Mouse (Mus musculus) gastrocnemius, postnatal 14 days (tissue): Measurements from ENCODE around the gene Sec14l2. TPM values are rescaled to one million over a fixed set of nuclear protein-coding genes. Genes with fewer than 3 reads are reported as not detected.
"Not testable (repeated sequence)": the region's sequence is repeated elsewhere in the genome, so short reads cannot be mapped to it uniquely, and the experiment has no call there.

Experiments
- DNase-seq: peaks from one replicate; pipeline ENCODE4 v3.0.0; 2021; ENCODE audit warnings: mixed read lengths
- intact Hi-C: fragments of 180-260 bp; cut with DNase I; formaldehyde crosslinking; loops from one replicate; pipeline ENCODE4 v1.15.1; 2025; ENCODE audit warnings: low total_unique reads
- total RNA-seq, 2 experiments: library from RNA; stranded (reverse); gene quantifications; 2 replicates each; pipeline ENCODE4 v1.2.3; 2021

Sec14l2 gene
- total RNA-seq, 2 experiments from 2014 or later: 0.95 to 0.96 TPM

DNA sequence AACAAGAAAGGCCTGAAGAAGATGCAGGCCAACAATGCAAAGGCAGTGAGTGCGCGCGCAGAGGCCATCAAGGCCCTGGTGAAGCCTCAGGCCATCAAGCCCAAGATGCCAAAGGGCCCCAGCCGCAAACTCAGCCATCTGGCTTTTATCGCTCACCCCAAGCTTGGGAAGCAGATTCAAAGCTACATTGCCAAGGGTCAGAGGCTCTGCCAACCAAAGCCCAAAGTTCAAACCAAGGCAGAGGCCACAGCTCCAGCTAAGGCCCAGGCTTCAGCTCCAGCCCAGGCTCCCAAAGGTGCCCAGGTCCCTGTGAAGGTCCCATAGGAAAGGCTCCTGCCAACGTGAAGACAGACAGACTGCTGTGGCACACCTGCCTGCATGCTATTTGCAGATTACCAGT, 15.3 kb downstream of the Sec14l2 start:
- DNase-seq, intact Hi-C loops: not testable (repeated sequence)

DNA sequence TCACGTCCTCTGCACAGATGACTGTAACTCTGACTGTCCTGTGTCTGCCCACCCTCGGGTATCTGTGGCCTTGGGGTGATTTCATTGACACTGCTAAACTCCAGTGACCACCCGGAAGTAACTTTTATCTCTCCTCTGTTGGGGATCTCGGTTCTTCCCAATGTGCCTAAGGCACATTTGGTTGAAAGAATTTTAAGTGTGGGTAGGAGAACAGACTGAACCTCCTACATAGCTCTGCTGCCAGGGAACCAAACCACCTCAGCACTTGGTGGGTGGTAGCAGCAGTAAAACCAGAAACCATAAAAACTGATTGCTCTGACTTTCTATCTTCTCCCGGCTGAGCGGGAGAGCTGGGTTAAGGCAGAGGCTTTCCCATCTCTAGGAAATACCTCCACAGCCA, 17.8 kb downstream of the Sec14l2 start:
- intact Hi-C loops: no loop called here
- DNase-seq: no peak

DNA sequence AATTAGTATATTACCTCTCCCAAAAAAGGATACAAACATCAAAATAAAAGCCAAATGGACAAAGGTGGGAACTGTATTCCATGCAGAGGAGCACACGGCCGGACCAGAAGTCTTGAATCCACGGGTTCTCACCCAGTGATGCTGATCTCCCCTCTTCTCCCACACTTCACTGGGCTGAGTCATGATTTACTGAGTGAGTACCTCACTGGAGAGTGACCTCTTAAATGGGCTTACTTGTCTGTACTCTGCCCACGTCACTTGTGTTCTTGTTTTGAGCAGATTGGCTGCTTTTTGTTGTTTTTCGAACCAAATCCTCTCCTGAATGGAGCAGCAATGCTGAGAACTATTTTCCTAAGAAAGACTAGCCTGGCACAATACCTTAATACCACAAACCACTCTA, 18.2 kb downstream of the Sec14l2 start:
- intact Hi-C loops: no loop called here
- no peak for DNase-seq

DNA sequence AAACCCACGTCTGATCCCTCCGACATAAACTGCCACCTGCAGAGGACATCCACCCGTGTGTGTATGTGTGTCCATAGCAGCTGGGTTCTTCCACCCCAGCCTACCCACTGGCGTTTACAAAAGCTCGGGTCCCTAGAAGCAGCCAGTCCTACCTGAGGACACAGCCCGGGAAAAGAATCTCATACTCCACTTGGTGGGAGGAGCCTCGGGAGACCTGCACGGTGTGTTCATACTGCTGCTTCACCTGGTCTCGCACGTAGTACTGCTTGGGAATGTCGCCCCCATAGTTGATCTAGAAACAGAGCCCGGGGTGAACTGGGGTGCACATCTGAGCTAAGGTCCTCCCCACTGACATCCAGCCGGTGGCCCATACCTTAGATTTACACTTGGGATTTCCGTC, 19.7 kb downstream of the Sec14l2 start:
- intact Hi-C loops: no loop called here
- no peak for DNase-seq

DNA sequence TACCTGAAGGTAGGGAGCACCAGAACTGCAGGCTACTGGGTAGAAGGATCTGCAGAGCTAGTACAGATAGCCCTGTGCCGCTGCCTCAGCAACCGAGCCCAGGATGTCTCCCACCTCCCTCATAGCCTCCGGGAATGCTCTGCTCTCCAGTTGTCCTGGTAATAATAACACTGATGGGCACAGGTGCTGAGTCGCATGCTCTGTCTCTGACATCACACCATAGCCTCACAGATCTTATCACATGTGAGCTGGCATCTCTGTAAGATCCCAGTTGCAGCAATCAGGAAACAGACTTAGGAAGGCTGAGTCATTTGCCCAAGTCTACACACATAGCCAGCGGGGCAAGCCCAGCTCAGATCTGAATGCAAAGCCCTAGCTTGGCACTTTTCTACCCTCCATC, 21.4 kb downstream of the Sec14l2 start:
- intact Hi-C loops: no loop called here
- DNase-seq: no peak

DNA sequence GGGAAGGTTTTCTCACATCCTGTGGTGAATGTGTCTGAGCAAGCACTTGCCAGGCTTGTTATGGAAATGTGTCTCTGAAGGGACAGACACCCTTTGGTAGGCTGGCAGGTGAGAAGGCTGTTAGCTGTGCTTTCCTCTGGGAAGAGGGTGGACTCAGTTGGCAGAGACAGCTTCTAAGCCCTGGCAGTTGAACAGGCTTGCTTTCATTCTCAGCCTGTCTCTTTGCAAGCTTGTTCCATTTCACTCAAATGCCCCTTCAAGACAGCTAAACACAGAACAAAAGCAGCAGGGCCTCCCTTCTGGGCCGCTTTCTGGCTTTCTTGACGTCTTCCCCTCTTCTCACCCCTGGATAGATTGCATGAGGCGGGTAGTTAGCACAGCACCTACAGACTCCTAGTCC, 23.8 kb downstream of the Sec14l2 start:
- intact Hi-C loops: no loop called here
- DNase-seq: no peak

DNA sequence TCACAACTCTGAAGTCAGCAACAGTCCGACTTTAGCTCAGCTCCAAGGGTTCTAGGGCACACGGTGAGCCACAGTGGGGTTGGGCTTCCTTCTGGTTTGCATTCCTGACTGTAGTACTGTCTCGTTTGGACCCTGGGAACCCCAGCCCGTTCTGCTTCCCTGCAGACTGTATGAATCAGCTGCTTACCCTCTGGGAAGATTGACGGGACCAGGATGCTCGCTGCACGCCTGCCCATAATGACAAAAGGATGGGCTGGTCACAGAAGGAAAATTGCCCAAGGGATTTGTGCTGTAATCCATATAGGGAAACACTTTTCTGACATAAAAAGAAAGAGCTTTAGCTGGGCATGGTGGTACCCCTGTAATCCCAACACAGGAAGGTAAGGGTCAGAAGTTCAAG, 24.4 kb downstream of the Sec14l2 start:
- no peak for DNase-seq
- intact Hi-C loops: no loop called here

DNA sequence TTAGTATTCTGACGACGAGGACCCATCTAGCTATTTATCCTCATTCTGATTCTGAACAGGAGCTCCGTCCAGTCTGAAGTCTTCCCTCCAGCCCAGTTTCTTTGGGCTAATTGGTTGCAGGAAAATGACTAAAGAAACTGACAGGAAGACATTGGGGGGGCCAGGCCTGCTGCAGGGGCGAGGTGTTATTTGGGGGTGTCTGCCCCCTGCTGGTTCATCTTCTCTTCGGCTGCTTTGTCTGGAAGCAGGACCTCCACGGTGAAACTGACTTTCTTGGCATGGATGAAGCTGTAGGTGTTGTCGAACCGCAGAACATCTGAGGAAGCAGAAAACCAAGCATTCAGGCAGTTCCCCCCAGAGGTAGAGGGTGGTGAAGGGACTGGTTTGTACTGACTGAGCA, 25.1 kb downstream of the Sec14l2 start:
- DNase-seq: no peak
- intact Hi-C loops: no loop called here

DNA sequence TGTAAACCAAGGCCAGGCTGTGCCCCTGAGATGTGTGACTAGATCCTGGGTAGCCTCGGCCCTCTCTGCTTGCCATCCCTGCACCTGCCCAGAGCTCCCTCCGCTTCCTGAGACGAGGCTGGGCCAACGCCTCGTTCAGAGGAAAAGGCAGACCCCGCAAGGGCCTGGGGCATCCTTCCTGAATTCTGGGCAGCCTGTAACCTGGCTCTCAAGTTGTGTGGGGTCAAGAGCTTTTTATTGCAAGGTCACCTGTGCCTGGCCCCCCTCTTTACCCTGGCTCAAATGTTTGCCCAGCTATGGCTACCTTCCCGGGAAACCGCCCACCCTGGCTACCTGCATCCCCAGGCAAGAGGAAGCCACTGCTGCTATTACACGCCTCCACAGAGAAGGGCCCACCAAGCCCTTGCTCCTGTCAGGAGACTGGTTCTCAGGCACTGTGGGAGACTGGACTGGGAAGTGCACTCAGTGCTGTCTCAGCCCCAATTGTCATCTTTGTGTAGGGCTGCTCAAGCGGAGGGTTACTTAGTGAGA, 26.1 kb downstream of the Sec14l2 start:
- intact Hi-C loops: no loop called here
- no peak for DNase-seq

DNA sequence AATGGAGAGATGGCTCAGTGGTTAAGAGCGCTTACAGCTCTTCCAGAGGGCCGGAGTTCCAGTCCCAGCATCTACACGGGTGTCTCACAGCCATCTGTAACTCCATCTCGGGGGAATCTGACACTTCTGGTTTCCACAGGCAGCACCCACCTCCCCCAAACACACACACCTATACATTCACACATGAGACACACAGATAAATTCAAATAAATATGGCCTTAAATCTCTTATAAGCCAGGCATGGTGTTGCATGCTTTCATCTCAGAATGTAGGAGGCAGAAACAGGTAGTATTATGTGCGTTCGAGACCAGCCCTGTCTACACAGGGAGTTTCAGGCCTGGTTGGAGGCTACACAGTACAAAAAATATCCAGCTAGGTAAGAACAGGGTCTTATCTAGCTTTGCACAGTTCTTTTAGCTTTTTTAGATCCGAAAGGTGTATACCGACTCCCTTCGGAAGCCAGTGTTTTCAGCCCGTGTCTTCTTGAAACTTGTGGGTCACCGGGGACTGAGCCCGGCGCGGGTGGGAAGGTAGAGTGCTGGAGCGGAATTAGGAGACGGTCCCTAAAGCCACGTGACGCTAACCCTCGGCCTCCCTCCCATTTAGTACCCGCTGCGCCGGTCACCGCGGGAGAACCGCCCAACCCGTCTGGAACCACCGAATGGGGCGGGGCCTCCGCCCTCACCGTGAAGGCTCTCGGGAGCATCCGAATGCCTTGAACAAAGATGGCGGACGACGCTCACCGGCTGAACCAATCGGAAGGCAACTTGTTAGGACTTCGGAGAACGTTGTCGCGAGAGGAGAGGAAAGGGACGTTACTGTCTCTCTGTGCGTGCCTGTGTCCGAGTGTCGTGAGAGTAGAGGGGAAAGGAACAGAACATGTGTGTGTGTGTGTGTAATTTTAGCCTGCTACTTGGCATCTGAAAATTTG, 26.9 kb downstream of the Sec14l2 start:
- intact Hi-C loops: no loop called here
- DNase-seq: peak; percentile 99

DNA sequence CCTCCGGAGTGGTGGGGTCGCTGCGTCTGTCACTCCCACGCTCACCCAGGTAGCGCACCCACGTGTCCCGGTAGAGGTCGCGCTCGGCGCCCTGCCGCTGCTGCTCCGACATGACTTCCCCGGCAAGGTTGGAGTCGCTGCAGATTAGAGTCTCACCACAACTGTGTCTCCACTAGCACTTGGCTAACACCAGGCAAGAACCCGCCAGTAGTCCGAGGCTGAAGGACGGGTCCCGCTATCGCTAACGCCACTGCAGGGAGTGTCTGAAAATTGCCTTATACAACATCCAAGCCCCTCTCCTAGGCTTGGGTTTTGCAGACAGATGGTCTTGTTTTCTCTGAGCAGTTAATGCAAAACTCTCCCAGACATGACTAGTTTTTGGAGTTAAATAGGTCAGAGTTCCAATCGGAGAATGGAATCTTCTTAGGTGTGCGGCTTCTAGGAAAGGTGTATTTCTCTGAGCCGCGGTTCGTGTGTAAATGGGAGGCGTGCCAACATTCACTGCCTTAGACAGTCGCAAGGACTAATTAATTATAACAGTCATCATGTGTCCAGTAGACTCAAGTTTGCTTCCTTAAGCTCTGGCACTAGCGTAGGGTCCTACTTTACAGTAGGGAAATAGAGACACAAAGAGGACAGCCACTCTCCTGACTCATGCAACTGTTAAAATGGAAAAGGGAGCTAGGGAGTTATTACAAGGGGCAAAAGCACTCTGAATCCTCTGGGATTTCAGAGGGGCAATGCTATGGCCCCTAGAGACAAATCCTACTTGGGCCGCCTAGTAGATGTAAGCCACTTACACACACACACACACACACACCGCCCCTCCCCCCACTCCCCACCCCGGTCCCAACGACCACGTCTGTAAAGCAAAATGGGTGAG, 27.8 kb downstream of the Sec14l2 start, which contains the start of gene Mtfp1:
Gene Mtfp1, minus strand, starts transcription at position 275 of the 883 bp plus-strand sequence.
- intact Hi-C loops: no loop called here
- peak; percentile 49 for DNase-seq

DNA sequence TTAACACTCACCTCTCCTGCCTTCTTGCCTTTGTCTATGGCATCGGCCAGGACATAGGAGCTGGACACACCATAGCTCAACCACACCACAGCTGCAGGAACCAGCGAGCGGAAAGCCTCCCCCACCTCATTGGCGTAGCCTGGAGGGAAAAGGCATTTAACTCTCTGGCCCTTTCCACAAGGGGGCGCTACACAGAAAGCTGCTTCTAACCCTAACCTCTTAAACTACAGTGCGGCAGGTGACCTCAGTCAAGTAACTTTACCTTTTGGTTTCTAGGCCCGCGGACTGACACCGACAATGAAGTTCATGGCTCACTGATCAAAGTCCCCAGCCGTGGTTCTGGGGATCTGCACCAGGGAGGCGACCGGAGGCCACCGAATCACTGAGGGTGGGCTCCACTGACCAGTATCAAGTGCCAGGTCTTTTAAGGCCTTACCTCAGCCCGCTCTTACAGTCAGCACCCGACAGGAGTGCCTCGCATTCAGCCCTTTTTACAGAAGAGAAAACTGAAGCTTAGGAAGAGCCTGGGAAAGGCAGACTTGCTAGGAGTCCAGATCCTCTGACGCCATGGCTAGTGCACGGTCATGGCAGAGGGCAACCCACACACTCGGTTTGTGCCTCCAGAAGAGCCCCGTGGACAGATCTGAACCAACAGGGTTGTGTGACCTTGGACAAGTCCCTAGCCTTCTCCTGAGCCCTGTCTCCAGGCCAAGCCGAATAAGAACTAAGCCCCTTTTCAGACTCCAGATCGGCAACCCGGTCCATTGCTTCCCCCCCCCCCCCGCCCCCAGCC, 28.6 kb downstream of the Sec14l2 start:
- intact Hi-C loops: no loop called here
- peak; percentile 50 for DNase-seq

DNA sequence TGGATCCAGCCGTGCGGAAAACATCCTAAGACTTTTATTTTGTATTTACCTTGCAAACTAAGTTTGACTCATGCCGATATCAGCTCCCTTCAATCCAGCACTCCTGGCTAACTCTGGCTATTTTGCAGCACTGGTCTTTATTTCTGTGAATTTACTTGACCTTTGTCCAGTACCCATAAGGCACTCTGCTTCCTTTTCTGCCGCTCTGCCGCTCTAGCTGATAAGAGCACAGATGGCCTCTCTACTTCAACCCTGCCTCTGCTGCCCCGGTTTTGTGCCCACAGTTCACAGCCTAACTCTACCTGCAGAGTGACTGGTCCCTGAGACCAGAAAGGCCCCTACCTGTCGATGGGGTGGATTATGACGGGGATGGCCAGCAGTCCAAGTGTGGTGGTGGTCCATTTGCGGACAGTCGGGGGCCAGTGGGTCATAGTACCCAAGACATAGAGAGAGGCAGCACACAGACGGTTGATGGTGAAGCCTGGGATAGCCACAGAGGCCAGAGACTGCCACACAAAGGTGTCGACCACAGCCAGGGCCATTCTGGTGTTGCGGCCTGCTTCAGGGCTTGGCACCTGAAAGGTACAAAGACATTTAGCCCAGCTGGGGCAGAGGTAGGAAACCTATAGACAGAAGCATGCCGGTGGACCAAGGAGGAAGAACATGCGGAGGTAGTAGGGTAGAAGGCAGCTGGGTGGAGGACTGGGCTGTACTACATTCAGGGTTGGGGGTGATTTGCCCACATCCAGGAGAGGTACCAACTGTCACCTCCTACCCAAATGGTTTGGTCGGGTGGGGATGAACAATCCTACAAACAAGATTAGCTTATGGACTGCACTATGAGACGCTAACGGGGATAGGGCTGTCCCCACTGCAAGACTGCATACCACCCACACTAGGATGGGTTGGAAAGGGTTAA, 29.5 kb downstream of the Sec14l2 start:
- intact Hi-C loops: no loop called here
- DNase-seq: no peak

DNA sequence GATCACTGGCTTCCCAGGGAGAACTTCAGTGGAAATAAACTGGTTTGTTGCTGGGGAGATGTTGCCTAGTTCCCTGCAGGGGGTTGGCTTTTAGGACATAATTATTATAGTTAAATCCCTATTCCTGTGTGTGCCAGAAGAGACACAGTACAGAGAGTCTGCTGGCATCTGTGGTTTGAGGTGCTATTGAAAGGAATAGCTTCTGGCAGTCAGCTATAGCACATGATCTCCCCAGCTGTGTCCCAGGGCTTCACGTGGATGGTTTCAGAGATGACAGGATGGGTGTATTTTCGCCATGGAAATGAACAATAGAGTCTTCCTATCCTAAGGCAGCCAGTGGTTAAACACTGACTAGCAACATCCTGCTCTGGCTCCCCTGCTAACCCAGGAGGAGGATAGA, 35.9 kb downstream of the Sec14l2 start:
- no peak for DNase-seq
- intact Hi-C loops: no loop called here

DNA sequence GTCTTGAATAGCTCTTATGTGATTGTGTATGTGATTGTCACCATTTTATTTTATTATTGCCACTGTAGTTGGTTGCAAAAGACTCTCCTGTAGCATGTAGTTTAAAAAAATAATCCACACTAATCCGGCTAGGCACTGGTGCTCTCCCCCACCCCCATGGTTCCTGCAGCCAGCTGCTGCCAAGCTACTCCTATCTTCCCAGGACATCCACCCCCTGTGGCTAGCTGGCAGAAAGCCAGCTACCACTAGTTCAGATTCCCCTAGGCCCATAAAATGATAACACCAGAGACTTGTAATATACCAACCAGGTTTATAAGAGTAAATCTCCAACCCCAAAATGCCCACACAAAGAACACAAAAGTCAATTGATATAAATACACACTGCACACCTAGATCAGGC, 37.0 kb downstream of the Sec14l2 start:
- DNase-seq: no peak
- intact Hi-C loops: no loop called here

DNA sequence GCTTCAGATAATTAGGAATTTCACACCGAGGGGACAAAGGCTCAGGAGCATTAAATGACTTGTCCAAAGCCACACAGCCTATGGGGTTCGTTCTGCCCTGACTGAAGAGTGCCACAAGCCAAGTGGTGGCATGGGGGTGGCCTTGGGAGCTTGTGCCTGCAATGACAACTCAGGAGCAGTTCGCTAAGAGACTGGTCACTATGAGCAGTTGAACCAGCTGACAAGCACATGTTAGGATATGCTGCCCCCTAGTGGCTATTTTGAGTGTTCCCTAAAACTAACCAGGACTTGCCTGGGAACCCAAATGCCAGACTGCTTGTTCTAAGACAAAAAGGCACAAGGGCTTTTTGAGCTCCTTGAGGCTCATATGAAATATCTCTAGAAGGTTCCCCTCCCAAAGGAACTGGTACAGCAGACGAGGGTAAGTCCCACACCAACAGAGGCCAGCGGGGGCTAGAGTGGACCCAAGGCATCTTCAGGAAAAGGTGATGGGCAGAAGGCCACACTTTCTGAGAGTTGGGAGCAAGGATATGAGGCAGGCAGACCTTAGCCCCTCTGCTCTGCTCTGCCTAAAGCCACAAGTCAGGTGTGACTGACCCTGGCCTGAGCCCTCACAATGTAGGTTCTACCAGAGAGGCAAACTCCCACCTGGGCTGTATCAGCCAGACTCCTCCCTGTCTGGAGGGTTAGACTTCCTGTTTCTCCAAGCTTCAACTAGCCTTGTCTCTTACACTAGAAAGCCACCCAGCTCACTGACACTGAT, 39.7 kb downstream of the Sec14l2 start:
- intact Hi-C loops: loop anchor here (2.0 kb wide), 1 partner anchor 83 kb away; no protein-coding TSS in a partner anchor

DNA sequence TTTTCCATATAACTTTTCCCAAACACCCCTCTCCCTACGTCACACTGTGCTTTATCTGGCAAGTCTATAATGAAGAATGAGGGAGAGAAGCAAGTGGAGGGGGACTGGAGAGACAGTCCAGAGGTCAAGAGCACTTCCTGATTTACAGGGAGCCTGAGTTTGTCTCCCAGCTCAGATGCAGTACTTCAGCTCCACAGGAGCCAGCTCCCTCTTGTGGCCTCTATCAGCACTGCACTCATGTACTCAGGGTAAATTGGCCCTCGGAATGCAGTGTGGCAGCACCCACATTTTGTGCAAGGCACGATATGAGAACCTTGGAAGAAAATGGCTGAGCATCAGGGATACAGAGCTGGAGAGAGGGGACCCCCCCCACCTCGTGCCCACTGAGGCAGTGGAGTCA, 43.0 kb downstream of the Sec14l2 start:
- intact Hi-C loops: no loop called here
- peak; percentile 24 for DNase-seq

More for the DNA sequence above, 39.7 kb downstream of the Sec14l2 start:
- DNase-seq: peak; percentile 28
